13 mouse cellular contexts compared by ENCODE assay signal in genomic region chr8:105702731-105703415, GRCm38 (mm10). TPM values are rescaled to one million over a fixed set of nuclear protein-coding genes. Genes with fewer than 3 reads are reported as not detected.
A peak's percentile ranks its signal among the peaks of the same experiment; 100 is the strongest.
DNase-seq lines count a peak whose midpoint lies in the region; ATAC-seq and TF ChIP-seq lines count a peak whose summit lies in the region.
"Had no signal": no experiment of that assay in that cellular context is flagged by ENCODE, and none has a peak within 500 bp of the region (broad histone marks: within the 10 kb centered on the region; RNA-seq: fewer than 3 reads in every experiment).

No protein-coding gene starts in this region.

- H3K4me3 ChIP-seq in hindbrain, embryonic 14.5 days (replicated peaks; ENCODE audit: low read length) = 0 out of 2 replicates have a peak overlapping the region, but pooled peaks have one; percentile 65
- no peak overlapping the region for H3K4me3 ChIP-seq in hindbrain, embryonic 12.5 days
- 0 out of 2 replicates have a peak overlapping the region, but pooled peaks have one; percentile 93 for H3K4me3 ChIP-seq in E14TG2a.4 (replicated peaks; ENCODE audit: low read length)
- 0 out of 2 replicates have a peak overlapping the region, but pooled peaks have one; percentile 6 for H3K4me3 ChIP-seq in limb, embryonic 11.5 days (ENCODE audit: low read depth, low read length)
- H3K4me3 ChIP-seq: heart, adult 2 months had no signal

- DNase-seq in hindbrain, embryonic 14.5 days (ENCODE audit: low spot score) = no peak
- DNase-seq in cerebellum, adult 9-10 months = peak; percentile 72
- no peak for DNase-seq in limb, embryonic 11.5 days (ENCODE audit: low spot score)
- no peak for DNase-seq in adrenal gland, postnatal 4 days (ENCODE audit: low spot score in 2 of 2)
- no peak for DNase-seq in gastrocnemius, adult 18-20 months (ENCODE audit: low spot score)
- DNase-seq: adrenal gland, postnatal 14 days; heart, adult 2 months; kidney, postnatal 25 days; spleen, adult 18-20 months had no signal

- peaks cover 24% of the 10 kb centered on the region for H3K4me1 ChIP-seq in hindbrain, embryonic 14.5 days (replicated peaks; ENCODE audit: control insufficient read depth, insufficient read depth, low read length)
- peaks cover 40% of the 10 kb centered on the region for H3K4me1 ChIP-seq in hindbrain, embryonic 12.5 days
- H3K4me1 ChIP-seq in E14TG2a.4 (replicated peaks; ENCODE audit: low read depth, low read length) = peaks cover 66% of the 10 kb centered on the region
- peaks cover 15% of the 10 kb centered on the region for H3K4me1 ChIP-seq in limb, embryonic 11.5 days (ENCODE audit: control insufficient read depth, insufficient read depth, low read length)

- no peaks in the 10 kb centered on the region for H3K27me3 ChIP-seq in hindbrain, embryonic 14.5 days (ENCODE audit: control insufficient read depth, insufficient read depth, low read length)
- no peaks in the 10 kb centered on the region for H3K27me3 ChIP-seq in hindbrain, embryonic 12.5 days
- H3K27me3 ChIP-seq in E14TG2a.4 (ENCODE audit: insufficient read depth, low read length) = peaks cover 6% of the 10 kb centered on the region; the same call in 1 of the 2 replicates
- no peaks in the 10 kb centered on the region for H3K27me3 ChIP-seq in limb, embryonic 11.5 days (ENCODE audit: control insufficient read depth, insufficient read depth, low read length)

- peaks cover 29% of the 10 kb centered on the region for H3K36me3 ChIP-seq in hindbrain, embryonic 14.5 days (replicated peaks; ENCODE audit: control insufficient read depth, insufficient read depth)
- peaks cover 33% of the 10 kb centered on the region for H3K36me3 ChIP-seq in hindbrain, embryonic 12.5 days
- H3K36me3 ChIP-seq in E14TG2a.4 (ENCODE audit: insufficient read depth, low read length) = peaks cover 53% of the 10 kb centered on the region
- peaks cover 9% of the 10 kb centered on the region for H3K36me3 ChIP-seq in limb, embryonic 11.5 days (ENCODE audit: control insufficient read depth, insufficient read depth, low read length)

- H3K9ac ChIP-seq in hindbrain, embryonic 14.5 days = no peak overlapping the region
- no peak overlapping the region for H3K9ac ChIP-seq in hindbrain, embryonic 12.5 days
- no peak overlapping the region for H3K9ac ChIP-seq in limb, embryonic 11.5 days (ENCODE audit: low read length)

- 94% methylated on average over 24 of the region's 24 CpGs for WGBS in hindbrain, embryonic 14.5 days
- WGBS in hindbrain, embryonic 12.5 days = 92% methylated on average over 24 of the region's 24 CpGs
- 93% methylated on average over 24 of the region's 24 CpGs for WGBS in limb, embryonic 11.5 days

- H3K9me3 ChIP-seq in hindbrain, embryonic 14.5 days (ENCODE audit: control insufficient read depth, low read length) = no peaks in the 10 kb centered on the region
- H3K9me3 ChIP-seq in hindbrain, embryonic 12.5 days (replicated peaks) = no peaks in the 10 kb centered on the region
- H3K9me3 ChIP-seq in E14TG2a.4 (ENCODE audit: low read length) = no peaks in the 10 kb centered on the region
- no peaks in the 10 kb centered on the region for H3K9me3 ChIP-seq in limb, embryonic 11.5 days (ENCODE audit: control insufficient read depth, low read length)

- no peak for TF ChIP-seq CTCF in E14TG2a.4 (conservative IDR thresholded peaks at IDR 0.05; ENCODE audit: low read length)

- no peak for ATAC-seq in hindbrain, embryonic 14.5 days (ENCODE audit: low FRiP score)
- ATAC-seq in hindbrain, embryonic 12.5 days (ENCODE audit: low FRiP score) = no peak
- no peak for ATAC-seq in limb, embryonic 11.5 days (ENCODE audit: insufficient number of reproducible peaks, low FRiP score, low TSS enrichment, low read depth)

- H3K4me2 ChIP-seq in hindbrain, embryonic 14.5 days (replicated peaks) = peak overlapping the region; percentile 80; the same call in 1 of the 2 replicates
- H3K4me2 ChIP-seq in hindbrain, embryonic 12.5 days (replicated peaks) = no peak overlapping the region
- no peak overlapping the region for H3K4me2 ChIP-seq in limb, embryonic 11.5 days (ENCODE audit: low read depth, severe bottlenecking)

- no peak overlapping the region for H3K27ac ChIP-seq in hindbrain, embryonic 14.5 days
- H3K27ac ChIP-seq in hindbrain, embryonic 12.5 days = no peak overlapping the region
- H3K27ac ChIP-seq in limb, embryonic 11.5 days (replicated peaks; ENCODE audit: low read depth, low read length) = no peak overlapping the region
- H3K27ac ChIP-seq: heart, adult 2 months had no signal

RNA-seq across cellular contexts. Expression of gene Pard6a, which starts 1.9 kb away (rescaled TPM):
- polyA plus RNA-seq in hindbrain, embryonic 14.5 days (2014; fragmentation: Nextera tagmentation; extraction: Ambion mirVana) = 53.7 and 56.2 TPM in 2 replicates
- polyA plus RNA-seq in hindbrain, embryonic 12.5 days (2016; fragmentation: Nextera tagmentation; extraction: Ambion mirVana) = 29.5 and 29.7 TPM in 2 replicates
- polyA plus RNA-seq in limb, embryonic 11.5 days (2014; fragmentation: Nextera tagmentation; extraction: Ambion mirVana) = 14.6 TPM in 2 replicates
- total RNA-seq in adrenal gland, postnatal 4 days (2021) = 10 to 100 TPM; 10.8 TPM
- 1 to 10 TPM; 5.5 to 6.2 TPM for total RNA-seq in gastrocnemius, adult 18-20 months (2021)

RNA-seq across cellular contexts. Expression of gene Acd, which starts 2.0 kb away (rescaled TPM):
- polyA plus RNA-seq in hindbrain, embryonic 14.5 days (2014; fragmentation: Nextera tagmentation; extraction: Ambion mirVana) = 71.3 and 78.1 TPM in 2 replicates
- 79.1 and 88.0 TPM in 2 replicates for polyA plus RNA-seq in hindbrain, embryonic 12.5 days (2016; fragmentation: Nextera tagmentation; extraction: Ambion mirVana)
- 68.9 and 71.5 TPM in 2 replicates for polyA plus RNA-seq in limb, embryonic 11.5 days (2014; fragmentation: Nextera tagmentation; extraction: Ambion mirVana)
- 10 to 100 TPM; 32.2 to 36.0 TPM for total RNA-seq in adrenal gland, postnatal 4 days (2021)
- 1 to 10 TPM; 5.0 to 5.4 TPM for total RNA-seq in gastrocnemius, adult 18-20 months (2021)

RNA-seq across cellular contexts. Expression of gene 4933405L10Rik, which starts 4.6 kb away (rescaled TPM):
- polyA plus RNA-seq in hindbrain, embryonic 14.5 days (2014; fragmentation: Nextera tagmentation; extraction: Ambion mirVana) = 0.22 and 0.27 TPM in 2 replicates
- polyA plus RNA-seq in hindbrain, embryonic 12.5 days (2016; fragmentation: Nextera tagmentation; extraction: Ambion mirVana) = 0.39 TPM in 1 of 2 replicates, not detected in the other
- 0.12 TPM in 1 of 2 replicates, not detected in the other for polyA plus RNA-seq in limb, embryonic 11.5 days (2014; fragmentation: Nextera tagmentation; extraction: Ambion mirVana)
- not detected for total RNA-seq in adrenal gland, postnatal 4 days (2021)
- total RNA-seq in gastrocnemius, adult 18-20 months (2021) = not detected
- total RNA-seq: adrenal gland, postnatal 14 days; heart, adult 2 months; megakaryocyte-erythroid progenitor cell, adult 5-6 weeks had no signal
- polyA plus RNA-seq: heart, adult 2 months; liver, embryonic 16.5 days had no signal

RNA-seq across cellular contexts. Expression of gene Enkd1, which starts 5.1 kb away (rescaled TPM):
- polyA plus RNA-seq in hindbrain, embryonic 14.5 days (2014; fragmentation: Nextera tagmentation; extraction: Ambion mirVana) = 11.6 and 13.4 TPM in 2 replicates
- 22.4 and 23.6 TPM in 2 replicates for polyA plus RNA-seq in hindbrain, embryonic 12.5 days (2016; fragmentation: Nextera tagmentation; extraction: Ambion mirVana)
- polyA plus RNA-seq in limb, embryonic 11.5 days (2014; fragmentation: Nextera tagmentation; extraction: Ambion mirVana) = 42.3 and 44.3 TPM in 2 replicates
- total RNA-seq in adrenal gland, postnatal 4 days (2021) = 10 to 100 TPM in 1 of 2 experiments, 1 to 10 TPM in 1; 9.8 to 11.7 TPM
- 1 to 10 TPM in 1 of 2 experiments, under 1 TPM in 1; 0.69 to 1.4 TPM for total RNA-seq in gastrocnemius, adult 18-20 months (2021)

RNA-seq across cellular contexts. Expression of gene Carmil2, which starts 16.8 kb away (rescaled TPM):
- polyA plus RNA-seq in hindbrain, embryonic 14.5 days (2014; fragmentation: Nextera tagmentation; extraction: Ambion mirVana) = 22.3 and 24.4 TPM in 2 replicates
- 9.7 and 11.8 TPM in 2 replicates for polyA plus RNA-seq in hindbrain, embryonic 12.5 days (2016; fragmentation: Nextera tagmentation; extraction: Ambion mirVana)
- polyA plus RNA-seq in limb, embryonic 11.5 days (2014; fragmentation: Nextera tagmentation; extraction: Ambion mirVana) = 0.45 and 0.73 TPM in 2 replicates
- total RNA-seq in adrenal gland, postnatal 4 days (2021) = 1 to 10 TPM; 4.5 to 4.9 TPM
- under 1 TPM in 1 of 2 experiments, not detected in 1; 0.05 TPM for total RNA-seq in gastrocnemius, adult 18-20 months (2021)
